Mouse (Mus musculus) T-helper 1 cell (primary cell): ENCODE measurements at regions not wholly inside any gene's neighbourhood (a gene's known extent, or its start where the extent isn't known, plus 50 kb on each side); places are given as distances from the start of the nearest gene placed in this dataset.

Experiments
- in situ Hi-C: fragments of 300-600 bp; cut with MboI, MseI; formaldehyde crosslinking; loops from one replicate; pipeline ENCODE4 v1.15.1; 2025; ENCODE audit warnings: high pct_unique_total_duplicates

DNA sequence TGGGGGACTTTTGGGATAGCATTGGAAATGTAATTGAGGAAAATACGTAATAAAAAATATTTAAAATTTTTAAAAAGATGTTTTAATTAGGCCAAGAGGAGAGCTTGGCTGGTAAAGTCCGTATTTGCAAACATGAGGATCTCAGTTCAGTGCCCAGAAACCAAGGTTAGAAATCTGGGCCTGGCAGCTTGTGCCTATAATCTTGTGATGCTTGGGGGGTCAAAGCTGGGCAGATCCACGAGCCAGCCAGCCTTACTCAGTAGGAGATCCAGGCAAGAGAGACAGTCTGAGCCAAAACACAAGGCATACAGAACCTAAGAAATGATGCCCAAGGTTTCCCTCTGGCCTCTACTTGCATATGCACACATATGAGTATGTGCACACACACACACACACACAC, 54.1 kb upstream of the Cxadr start:
- in situ Hi-C loops, result no loop called here

DNA sequence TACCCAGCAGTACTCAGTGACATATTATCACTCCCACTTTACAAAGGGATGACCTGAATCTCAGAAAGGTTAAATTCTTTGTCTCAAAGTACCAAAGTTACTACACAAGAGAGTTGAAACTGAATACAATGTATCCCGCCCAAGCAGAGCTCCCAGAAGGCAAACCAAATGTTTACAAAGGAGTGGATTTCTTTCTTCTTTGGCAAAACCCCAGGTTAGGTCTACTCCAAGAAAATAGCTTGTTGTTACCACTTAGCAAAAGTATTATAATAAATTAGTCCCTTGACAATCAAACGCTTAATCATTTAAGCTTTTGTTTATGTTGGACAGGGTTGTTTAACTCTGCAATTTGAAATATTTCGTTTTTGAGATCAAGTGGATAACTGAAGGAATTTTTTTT, 58.6 kb upstream of the Cxadr start:
- in situ Hi-C loops, result no loop called here

DNA sequence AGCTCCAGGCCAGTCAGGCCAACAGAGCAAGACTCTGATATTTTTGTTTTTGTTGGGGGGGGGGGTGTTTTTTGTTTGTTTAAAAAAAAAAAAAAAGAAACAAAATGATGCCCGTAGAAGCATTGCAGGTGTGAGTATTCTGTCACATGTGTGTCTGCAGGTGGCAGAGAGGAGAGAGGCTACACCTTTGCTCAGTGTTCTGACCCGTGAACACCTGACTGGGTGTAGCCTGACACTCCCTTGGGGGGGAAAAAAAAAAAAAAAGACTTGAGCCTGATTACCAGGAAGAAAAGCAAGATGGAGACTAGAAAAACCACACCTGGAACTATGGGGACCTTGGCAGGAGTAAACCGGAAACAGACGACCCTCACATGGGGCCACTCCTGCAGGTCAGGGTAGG, 61.1 kb upstream of the Cxadr start:
- in situ Hi-C loops, result no loop called here

DNA sequence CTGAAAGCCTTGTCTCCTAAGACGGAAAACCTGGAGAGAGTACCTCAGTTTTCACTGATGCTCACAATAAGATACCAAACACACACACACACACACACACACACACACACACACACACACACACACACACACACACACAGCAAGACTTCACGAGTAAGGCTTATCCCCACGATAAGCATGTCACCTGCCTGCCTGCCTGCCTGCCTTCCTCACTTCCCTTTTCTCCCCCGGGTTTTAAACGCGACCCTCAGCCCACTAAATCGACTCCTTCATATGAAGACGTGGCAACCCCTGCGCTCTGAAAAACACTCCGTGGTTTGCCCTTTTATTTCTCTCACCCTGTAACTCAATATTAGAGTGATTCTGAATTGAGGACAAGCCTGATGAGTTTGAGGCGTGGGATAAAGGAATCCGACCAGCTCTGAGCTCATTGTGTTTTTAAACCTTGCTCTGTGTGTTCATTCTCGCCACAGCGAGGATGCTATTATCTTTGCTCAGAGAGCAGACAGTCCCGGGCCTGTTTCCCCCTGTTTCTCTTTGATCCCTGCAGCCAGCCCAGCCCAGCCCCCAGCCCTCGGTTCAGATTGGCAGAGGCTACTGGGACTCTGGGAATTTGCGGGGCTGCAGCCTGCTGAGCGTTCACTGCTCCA, 63.1 kb upstream of the Cxadr start:
- in situ Hi-C loops, result loop anchor here (5.0 kb wide), 1 partner anchor 64 kb away; the partner anchor contains the start of gene Cxadr

DNA sequence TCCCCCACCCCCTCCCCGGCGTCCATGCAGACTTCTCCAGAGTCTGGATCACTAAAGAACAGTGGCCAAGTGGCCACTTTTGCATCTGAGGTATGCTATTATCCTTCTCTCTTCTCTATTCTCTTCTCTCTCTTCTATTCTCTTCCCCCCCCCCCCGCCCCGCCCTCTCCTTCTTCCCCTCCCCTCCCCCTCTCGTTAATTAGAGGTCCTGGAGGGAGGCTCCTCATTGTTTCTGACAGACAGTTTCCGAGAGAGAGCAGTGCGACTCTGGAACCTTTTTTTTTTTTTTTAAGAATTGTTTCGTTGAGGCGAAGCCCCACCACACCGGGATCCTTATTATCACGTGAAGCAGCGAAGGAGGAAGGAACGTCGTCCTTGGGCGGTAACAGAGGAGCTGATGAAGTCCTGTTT, 63.6 kb upstream of the Cxadr start:
- in situ Hi-C loops, result loop anchor here (5.0 kb wide), 1 partner anchor 65 kb away; the partner anchor contains the start of gene Cxadr

DNA sequence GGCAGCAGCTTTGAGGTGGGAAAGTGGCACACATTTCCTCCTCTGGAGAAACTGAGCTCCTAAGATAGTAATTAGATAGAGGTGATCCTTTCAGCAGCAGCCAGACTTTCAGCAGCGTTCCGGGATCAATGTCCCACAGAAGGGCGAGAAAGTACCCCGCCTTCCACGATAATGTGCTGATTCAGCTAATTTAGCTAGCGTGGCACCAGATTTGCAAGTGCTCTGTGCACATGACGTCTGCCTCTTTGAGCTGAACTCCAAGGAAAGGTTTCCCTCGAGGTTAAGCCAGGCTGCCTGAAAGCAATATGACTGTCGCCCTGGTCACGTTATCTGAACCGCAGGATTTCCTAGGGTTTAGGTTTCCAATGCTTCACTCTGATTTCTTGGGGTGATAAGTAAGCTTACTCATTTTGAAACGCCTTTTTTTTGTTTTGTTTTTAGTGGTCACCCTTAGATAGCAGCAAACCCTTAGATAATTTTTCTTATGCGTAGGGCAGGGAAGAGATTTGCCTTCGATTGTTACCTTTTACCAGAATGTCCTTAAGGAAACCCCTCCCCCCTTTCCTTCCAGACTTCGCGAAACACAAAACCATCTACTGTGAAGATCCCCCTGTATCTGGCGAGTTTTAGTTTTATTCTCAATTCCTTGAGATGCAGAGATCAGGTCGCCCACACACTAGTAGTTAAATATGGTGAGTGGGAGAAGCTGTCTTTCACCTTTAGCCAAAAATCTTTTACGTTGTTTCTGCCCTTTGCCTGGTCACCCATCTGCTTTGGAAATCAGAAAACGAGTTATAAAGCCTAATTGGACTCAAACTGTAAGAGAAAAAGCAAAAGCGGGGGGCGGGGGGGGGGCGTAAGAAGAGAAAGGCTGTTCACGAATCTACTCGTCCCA, 64.3 kb upstream of the Cxadr start:
- in situ Hi-C loops, result loop anchor here (5.0 kb wide), 1 partner anchor 65 kb away; the partner anchor contains the start of gene Cxadr

DNA sequence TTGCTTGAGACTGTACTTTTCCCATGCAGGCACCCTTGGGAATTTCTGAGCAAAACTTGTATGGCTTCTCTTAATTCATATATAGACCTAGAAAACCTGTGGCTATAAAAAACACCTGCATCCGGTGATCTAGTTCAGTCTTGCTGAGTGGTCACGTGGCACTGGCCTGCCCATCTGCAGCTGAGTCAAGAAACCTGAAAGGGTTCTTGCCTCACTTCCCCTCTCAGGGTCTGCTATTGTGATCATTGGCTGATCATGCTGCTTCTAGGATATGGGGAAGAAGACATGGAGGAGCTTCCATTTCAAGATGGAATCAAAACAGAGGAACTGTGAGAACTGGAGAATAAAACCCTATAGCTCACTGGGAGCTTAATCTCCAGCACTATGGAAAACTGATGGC, 69.1 kb upstream of the Cxadr start:
- in situ Hi-C loops, result no loop called here

DNA sequence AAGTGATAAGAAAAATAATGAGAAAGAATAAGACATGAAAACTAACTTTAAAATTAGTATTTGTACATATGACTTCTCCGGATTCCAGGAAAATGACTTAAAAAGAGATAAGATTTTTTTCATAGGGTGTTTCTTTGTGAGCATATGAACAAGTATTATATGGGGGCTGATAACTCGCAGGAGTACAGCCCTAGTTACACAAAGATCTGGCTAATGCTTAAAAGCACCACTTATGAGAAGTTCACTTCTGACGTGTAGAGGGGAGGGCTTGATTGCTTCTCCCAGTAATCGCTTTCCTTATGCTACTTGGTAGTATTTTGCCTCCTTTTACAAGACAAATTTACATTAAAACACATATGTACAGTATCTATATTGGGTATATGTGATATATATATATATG, 72.3 kb upstream of the Cxadr start:
- in situ Hi-C loops, result loop anchor here (5.0 kb wide), 1 partner anchor 43 kb away; no protein-coding TSS in a partner anchor

DNA sequence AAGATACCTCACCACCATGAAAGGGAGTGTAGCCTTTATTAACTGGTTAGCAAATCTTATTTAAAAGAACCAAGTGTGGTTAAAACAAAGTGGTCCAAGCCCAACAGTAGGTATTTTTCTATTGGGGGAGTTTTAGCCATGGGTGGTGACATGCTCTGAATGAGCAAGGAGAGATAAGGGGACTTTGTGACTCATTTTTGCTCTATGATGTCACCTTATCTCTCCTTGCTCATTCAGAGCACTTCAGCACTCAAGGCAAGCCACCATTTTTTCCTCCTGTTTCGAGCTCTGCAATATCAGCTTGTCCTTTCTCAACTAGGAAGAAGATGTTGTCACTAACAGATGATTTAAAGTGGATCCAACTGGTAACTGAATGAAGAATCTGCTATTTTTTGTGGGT, 78.9 kb upstream of the Cxadr start:
- in situ Hi-C loops, result no loop called here

DNA sequence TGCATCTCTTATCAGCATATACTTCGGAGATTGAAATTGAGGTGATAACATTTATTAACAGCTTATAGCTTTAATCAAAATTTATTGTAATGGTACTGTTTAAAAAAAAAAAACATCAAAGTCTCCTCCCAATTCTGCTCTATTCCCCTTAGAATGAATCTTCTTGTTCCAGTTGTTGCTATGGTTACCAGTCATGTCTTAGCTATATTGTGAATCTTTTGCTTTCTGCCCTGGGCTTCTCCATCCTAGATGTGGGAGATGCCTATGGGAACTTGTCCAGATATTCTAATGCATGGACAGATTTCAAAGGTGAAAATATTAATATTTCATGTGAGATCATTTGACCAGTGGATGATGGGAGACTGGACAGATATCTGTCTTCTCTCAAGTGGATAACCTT, 79.5 kb upstream of the Cxadr start:
- in situ Hi-C loops, result no loop called here

DNA sequence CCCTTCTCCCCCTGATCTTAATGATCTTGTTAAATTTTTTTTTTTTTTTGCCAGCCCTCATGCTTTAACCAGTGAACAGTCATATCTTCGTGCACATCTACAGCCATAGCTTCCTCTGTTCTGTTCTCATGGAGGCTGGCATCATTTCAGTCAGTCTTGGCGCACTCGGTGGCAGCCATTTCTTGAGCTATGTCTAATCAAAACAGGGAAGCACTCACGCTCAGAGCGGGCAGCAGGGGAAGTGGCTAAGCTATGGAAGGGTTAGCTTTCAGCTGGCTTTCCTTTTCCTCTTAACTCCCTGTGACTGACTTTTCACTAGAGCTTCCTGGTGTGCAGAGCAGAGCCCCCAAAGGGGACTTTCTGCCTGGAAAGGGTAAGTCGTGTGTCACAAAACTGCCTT, 83.7 kb upstream of the Cxadr start:
- in situ Hi-C loops, result no loop called here

DNA sequence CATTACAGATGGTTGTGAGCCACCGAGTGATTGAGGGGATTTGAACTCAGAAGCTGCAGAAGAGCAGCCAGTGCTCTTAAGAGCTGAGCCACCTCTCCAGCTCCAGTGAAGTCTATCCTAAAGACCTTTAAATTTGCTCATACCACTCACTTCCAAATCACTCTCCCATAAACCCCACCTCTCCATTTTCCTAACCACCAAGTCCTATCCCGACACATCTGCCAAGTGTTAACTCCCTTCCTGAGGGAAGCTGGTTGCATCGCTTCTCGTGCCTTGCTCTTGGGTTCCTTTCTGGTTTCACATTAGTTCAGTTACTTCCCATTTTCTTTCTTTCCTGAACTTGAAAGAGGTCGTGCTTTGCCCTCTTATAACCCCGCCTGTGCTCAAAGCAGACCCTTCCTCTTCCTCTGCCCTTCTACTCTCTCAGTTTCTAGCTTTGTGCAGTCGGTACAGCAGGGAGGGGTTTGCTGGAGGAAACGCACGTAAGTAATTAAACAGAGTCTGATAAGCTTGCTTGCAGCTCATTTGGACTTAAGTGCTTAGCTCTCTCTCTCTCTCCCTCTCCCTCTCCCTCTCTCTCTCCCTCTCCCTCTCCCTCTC, 84.4 kb upstream of the Cxadr start:
- in situ Hi-C loops, result no loop called here

DNA sequence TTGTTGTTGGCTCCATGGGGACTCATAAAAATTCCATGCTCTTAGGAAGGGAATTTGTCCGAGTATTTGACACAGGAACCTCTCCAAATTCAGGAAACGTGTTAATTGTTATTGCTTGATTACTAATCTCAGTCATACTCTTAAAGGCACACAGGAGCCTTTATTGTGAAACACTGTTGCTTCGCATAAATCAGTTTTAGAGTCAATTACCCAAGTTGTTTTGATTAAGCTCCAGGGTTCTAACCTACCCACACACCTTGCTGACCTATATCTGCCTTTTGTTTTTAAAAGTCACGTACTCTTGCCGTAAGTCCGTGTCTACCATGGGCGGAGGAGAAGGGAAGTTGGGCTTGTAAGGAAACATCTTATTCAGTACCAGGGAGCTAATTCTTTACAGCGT, 89.6 kb upstream of the Cxadr start:
- in situ Hi-C loops, result no loop called here

DNA sequence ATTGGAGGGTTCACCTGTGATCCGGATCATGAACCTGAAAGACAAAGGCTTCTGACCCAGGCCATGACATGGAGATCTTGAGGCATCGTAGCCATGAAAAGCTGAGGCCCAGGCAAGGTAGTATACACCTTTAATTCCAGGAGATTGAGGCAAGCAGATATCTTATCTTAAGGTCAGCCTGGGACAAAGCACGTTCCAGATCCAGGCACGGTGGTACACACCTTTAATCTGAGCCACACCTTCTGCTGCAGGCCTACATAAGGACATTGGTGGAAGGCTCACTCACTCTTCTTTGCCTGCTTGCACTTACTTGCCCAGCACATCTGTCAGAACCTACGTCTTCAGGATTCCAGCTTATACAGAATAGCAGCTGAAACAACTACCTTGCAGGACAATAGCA, 93.0 kb upstream of the Cxadr start:
- in situ Hi-C loops, result loop anchor here (5.0 kb wide), 1 partner anchor 99 kb away; no protein-coding TSS in a partner anchor

DNA sequence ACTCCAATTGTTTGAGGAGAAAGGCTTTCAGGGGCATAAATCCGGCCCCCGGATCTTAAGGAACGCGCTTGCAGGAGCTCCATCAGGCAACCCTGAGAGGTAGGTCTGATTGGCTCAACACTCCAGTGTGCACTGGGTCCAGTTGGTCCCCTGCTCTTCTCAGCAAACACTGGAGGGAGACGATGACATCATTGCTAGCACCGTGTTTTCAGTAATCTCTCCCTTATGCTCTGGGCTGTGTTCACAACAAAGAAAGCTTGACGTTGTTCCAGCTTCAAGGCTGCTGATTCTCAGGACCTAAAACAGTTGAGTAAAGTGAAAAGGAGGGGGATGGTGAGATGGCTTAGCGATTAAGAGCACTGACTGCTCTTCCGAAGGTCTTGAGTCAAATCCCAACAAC, 97.0 kb upstream of the Cxadr start:
- in situ Hi-C loops, result no loop called here

DNA sequence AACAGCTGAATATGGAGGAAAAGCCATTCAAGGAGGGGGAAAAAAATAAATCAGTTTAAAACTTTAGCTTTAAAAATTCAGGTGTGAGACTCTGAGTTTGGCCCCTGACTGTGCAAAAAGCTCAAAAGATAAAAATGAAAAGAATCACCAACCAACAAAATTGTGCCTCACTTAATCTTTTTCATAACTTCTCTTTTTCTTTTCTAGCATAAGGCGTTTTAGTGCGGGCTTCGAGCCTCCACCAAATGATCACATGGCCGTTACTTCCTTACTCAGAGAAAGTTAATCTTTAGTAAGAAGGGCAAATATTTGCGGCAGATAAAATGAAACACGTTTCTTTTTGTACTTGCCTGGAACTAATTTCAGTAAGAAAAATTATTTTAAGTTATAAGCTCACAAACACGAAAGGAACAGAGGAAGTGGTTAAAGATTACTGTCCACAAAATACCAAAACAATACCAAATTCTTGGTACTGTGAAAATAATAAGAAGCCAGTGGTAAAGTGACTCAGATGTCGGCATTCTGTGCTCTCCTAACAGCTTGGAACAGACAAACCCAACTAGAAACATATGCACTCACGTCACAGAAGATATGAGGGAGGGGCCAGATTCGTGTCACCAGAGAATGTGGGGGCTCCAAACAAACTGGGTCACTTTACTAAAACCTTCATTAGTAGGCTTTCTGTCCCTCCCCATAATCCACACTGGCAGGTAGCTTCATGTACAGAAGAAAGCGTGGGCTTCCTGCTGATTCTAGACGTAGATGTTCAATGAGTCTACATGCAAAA, 101.1 kb upstream of the Cxadr start:
- in situ Hi-C loops, result no loop called here

DNA sequence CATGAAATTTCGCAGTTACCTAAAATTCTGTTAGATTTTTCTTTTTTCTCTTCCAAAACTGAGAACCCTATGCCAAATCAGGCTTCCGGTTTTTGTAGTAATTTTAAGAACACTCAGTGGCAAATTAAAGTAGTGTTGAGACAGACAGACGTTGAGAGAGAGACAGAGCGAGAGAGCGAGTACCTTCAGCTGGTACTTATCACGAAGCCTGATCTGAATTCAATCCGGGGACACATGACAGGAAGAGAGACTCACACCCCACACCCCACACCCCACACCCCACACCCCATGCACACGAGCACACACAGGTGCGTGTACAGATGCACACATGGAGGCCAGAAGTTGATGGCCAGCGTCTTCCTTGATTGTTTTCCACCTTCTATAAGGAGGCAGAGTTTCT, 102.0 kb upstream of the Cxadr start:
- in situ Hi-C loops, result no loop called here

DNA sequence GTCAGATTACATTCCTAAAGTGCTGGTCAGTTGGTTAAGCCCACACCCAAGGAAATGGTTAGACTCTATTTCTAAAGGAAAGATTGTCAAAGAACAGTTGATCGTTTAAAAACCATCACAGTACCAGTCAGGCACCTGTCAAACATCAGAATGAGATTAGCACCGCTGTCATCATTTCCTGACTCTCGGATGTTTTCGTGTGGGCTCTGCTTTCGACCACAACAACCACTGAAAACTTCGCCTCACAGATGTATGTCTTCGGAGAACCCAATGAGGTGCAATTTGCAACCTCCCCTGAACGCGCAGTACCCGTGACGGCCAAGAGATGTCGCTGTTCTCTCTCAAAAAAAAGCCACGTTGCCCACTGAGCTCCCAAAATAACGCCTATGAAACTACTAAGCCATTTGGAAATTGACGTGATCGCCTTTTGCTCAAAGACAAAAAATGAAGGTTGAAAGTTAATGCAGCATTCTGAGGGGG, 102.6 kb upstream of the Cxadr start:
- in situ Hi-C loops, result no loop called here

DNA sequence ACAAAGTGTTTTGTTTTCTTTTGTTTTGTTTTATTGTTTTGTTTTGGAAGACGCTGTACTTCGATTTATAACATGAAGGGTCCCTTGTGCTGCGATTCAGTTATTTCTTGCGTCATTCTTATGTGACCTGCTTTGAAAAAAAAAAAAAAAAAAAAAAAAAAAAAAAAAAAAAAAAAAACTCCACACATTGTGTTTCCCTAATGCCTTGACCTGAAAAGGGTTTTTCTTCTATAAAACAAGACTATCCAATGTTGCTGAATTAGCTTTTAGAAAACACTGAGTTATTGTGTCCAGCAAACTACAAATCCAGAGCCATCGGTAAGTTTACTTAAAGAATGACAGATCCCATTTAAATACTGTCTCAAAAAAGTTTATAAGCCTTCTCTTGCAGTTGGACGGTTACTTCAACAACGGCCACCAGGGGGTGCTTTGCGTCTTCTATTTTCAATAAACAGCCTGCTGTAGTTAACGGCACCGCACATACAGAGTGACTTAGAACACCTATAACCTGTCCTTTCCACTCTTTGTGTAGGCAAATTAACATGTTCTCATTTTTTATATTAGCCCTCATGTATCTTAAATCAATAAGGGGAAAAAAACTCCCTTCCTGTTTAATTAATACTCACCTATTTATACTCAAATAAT, 103.9 kb upstream of the Cxadr start:
- in situ Hi-C loops, result no loop called here

DNA sequence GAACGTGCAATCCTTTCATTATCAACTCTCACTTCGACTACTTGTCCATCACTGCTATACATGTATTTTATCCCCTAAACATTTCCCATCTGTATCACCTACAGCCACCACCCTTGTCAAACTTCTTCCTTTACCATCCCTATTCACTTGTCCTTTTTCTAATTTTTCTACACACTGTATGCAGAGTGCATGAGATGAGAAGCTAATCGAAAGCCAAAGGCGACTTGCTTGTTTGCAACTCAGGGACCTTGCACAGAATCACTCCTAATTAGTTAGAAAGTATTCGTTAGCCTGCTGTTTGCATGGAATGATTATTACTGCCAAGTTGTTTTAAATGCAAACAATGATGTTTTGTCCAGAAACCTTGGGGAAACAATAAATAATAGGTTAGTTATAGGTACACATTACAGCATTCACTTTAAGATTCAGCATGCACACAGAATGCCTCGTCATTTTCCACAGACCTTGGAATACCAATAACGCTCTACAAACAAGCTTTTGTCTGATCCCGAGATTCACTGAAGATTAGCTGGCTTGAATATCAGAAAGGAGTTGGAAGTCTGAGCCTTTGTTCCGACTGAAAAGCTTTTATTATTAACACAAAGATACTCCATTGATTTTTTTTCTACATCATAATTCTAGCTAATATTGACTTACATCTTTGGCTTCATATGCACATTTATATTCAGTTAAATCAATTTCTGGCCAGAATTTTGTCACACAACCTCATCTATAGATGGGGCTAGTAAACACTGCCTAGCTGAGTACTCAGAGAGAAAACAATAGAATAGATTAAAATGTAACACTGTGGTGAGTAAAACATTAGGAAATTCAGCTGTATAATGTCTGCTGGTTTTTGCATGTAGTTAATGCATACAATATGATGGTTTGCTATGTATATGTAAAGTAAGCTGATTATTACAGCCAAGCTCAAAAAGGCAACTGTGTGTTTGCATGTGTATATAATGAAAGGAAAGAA, 130.4 kb upstream of the Cxadr start:
- in situ Hi-C loops, result loop anchor here (10.0 to 25.0 kb wide), 2 partner anchors 984 to 1034 kb away; no protein-coding TSS in a partner anchor
